Mouse (Mus musculus) kidney, adult 2 months (tissue): ENCODE measurements around the gene Atg4b.

Experiments used
- CTCF ChIP-seq: fragments of 200-500 bp; conservative IDR thresholded peaks from 2 replicates; pipeline ENCODE4 v1.5.1; 2011; ENCODE audit warnings: low read depth, mild to moderate bottlenecking, control low read depth, low read length, moderate library complexity, mixed read lengths; ENCODE audit not compliant: insufficient read depth, insufficient read length
- POLR2A ChIP-seq: fragments of 200-500 bp; IDR thresholded peaks from one replicate; pipeline ENCODE4 v1.6.1; 2011; ENCODE audit warnings: low read depth, low read length, control low read depth

- TF ChIP-seq CTCF (no peak), POLR2A (no peak)
Measured at GRCm38 (mm10) chr1:93742910-93743309, 8.4 kb upstream of the Atg4b start.
